Mouse (Mus musculus) C2C12 (cell line): ENCODE results near the gene Ddx51. TPM values are rescaled to one million over a fixed set of nuclear protein-coding genes. Genes with fewer than 3 reads are reported as not detected.

Source experiments
- H3K27me3 ChIP-seq: one replicate; pipeline ENCODE4 v1.6.1; 2011; ENCODE audit not compliant: control insufficient read depth, insufficient read depth, insufficient read length
- H3K36me3 ChIP-seq: one replicate; pipeline ENCODE4 v1.6.1; 2011; ENCODE audit not compliant: control insufficient read depth, insufficient read depth
- H3K4me3 ChIP-seq: one replicate; pipeline ENCODE4 v1.5.1; 2011; ENCODE audit warnings: mild to moderate bottlenecking, control low read depth; ENCODE audit not compliant: poor library complexity, insufficient read depth, severe bottlenecking
- H3K79me2 ChIP-seq: one replicate; pipeline ENCODE4 v1.6.1; 2011; ENCODE audit not compliant: control insufficient read depth, insufficient read depth
- H3K79me3 ChIP-seq: one replicate; pipeline ENCODE4 v1.6.1; 2011; ENCODE audit warnings: low read depth, control low read depth
- H3ac ChIP-seq: one replicate; pipeline ENCODE3; 2011; ENCODE audit warnings: low read depth; ENCODE audit not compliant: control insufficient read depth, insufficient read length
- CEBPB ChIP-seq: IDR thresholded peaks from one replicate; pipeline ENCODE4 v1.6.1; 2011; ENCODE audit warnings: low read depth, mild to moderate bottlenecking, control low read depth, moderate library complexity
- CTCF ChIP-seq: IDR thresholded peaks from one replicate; pipeline ENCODE4 v1.5.1; 2011; ENCODE audit not compliant: control insufficient read depth, insufficient read depth, insufficient read length
- FOSL1 ChIP-seq: IDR thresholded peaks from one replicate; pipeline ENCODE4 v1.8.0; 2011; ENCODE audit warnings: mild to moderate bottlenecking, low read length; ENCODE audit not compliant: poor library complexity, insufficient read depth, severe bottlenecking
- MAX ChIP-seq: IDR thresholded peaks from one replicate; pipeline ENCODE4 v1.6.1; 2011; ENCODE audit warnings: mild to moderate bottlenecking, control low read depth
- MYOD1 ChIP-seq: IDR thresholded peaks from one replicate; pipeline ENCODE4 v1.6.1; 2011; ENCODE audit warnings: low read depth; ENCODE audit not compliant: control insufficient read depth, insufficient read length
- MYOG ChIP-seq: IDR thresholded peaks from one replicate; pipeline ENCODE4 v1.6.1; 2011; ENCODE audit not compliant: control insufficient read depth, insufficient read length; ENCODE audit errors: extremely low read depth
- USF1 ChIP-seq: IDR thresholded peaks from one replicate; pipeline ENCODE4 v1.6.1; 2011; ENCODE audit warnings: low read depth, mild to moderate bottlenecking, control low read depth, moderate library complexity
- polyA plus RNA-seq: library from polyadenylated mRNA; unstranded; fragments of >200 nt; fragmentation: generic; extraction: Trizol; gene quantifications from one replicate; pipeline ENCODE4 v1.2.1, GENCODE M21; 2012; ENCODE audit warnings: missing spikeins

The Ddx51 gene
- polyA plus RNA-seq, 1 experiment, result 14.8 TPM

DNA sequence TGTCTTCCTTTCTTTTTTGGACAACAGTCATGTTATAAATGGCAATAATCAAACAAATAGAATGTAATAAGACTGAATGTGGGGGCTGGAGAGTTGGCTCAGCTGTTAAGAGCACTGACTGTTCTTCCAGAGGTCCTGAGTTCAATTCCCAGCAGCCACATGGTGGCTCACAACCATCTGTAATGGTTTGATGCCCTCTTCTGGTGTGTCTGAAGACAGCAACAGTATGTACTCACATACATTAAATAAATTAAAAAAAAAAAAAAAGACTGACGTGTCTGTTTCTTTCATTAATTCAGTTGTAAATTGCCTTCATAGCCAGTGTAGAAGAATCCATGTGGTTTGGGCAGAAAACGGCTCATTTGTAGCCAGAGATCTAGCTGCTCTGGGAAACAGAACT is 28.9 kb upstream of the Ddx51 start:
- Histone ChIP-seq H3K79me2 (no peaks in the 10 kb centered on the region), H3K79me3 (no peaks in the 10 kb centered on the region), H3ac (no peak overlapping the region), H3K36me3 (no peaks in the 10 kb centered on the region), H3K4me3 (no peak overlapping the region), H3K27me3 (peaks cover 23% of the 10 kb centered on the region)
- TF ChIP-seq CTCF (no peak), USF1 (no peak), MAX (no peak), CEBPB (no peak), MYOD1 (no peak), FOSL1 (no peak), MYOG (no peak)

GRCm38 (mm10) chr5:110627351-110627750 is 25.9 kb upstream of the Ddx51 start:
- Histone ChIP-seq H3ac (no peak overlapping the region), H3K27me3 (peaks cover 10% of the 10 kb centered on the region), H3K79me3 (no peaks in the 10 kb centered on the region), H3K4me3 (no peak overlapping the region), H3K79me2 (no peaks in the 10 kb centered on the region), H3K36me3 (no peaks in the 10 kb centered on the region)
- TF ChIP-seq USF1 (no peak), CEBPB (no peak), FOSL1 (no peak), MYOD1 (no peak), CTCF (no peak), MYOG (no peak), MAX (no peak)

DNA sequence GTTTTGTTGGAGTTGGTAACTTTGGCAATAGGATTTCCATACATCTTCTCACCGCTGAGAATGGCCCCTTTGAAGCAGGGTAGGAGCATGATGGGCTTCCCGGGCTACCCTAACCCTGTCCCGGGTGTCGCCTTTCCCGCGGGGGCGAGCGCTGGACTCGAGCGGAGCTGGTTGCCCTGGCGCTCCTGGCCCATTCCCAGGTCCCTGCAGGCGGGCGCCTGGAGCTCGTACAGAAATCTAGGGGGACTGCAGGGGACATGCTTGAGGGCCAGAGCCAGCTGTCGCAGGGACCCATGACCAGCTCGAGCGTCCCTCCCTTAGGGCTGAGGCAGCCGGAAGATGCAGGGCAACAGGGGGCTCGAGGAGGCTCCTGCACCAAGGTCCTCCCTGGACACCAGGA is 25.1 kb upstream of the Ddx51 start:
- TF ChIP-seq FOSL1 (no peak), CTCF (no peak), MYOD1 (no peak), CEBPB (no peak), MAX (no peak)
- Histone ChIP-seq H3ac (no peak overlapping the region), H3K79me2 (no peaks in the 10 kb centered on the region), H3K4me3 (no peak overlapping the region), H3K79me3 (no peaks in the 10 kb centered on the region), H3K36me3 (no peaks in the 10 kb centered on the region), H3K27me3 (peaks cover 10% of the 10 kb centered on the region)

DNA sequence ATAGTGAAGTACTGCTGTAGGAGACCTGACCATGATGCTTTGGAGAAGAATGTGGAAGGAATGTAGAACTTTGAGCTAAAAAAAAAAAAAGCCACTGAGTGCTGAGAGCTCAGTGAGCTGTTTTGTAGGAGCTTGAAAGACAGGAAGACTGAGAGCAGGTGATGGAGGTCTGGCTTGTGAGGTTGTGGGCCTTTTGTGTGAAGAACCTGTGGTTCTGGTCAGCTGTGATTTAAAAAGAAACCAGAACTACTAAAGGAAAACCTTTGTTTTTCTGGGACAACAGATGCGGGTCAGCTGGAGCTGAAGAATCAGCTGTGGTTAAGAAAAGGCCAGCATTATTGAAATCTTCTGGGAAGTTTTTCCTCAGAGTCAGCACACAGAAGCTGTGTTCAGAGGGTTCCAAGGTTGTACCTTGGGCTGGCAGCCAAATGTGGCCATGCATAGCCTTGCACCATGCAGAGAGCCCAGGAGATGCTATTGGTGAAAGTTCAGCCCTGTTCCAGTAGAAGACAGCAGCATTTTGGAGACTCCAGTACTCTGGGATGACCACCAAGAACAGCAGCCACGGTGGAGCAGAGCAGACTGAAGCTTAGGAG is 23.6 kb upstream of the Ddx51 start:
- no peaks in the 10 kb centered on the region for H3K79me3 ChIP-seq
- peaks cover 10% of the 10 kb centered on the region for H3K27me3 ChIP-seq
- TF ChIP-seq MYOD1 (no peak), USF1 (no peak), MAX (no peak), CEBPB (no peak), CTCF (no peak), FOSL1 (no peak), MYOG (no peak)
- no peaks in the 10 kb centered on the region for H3K36me3 ChIP-seq
- no peaks in the 10 kb centered on the region for H3K79me2 ChIP-seq
- no peak overlapping the region for H3K4me3 ChIP-seq
- no peak overlapping the region for H3ac ChIP-seq

- TF ChIP-seq FOSL1 (no peak), MAX (no peak), CTCF (no peak), CEBPB (no peak), MYOD1 (no peak), USF1 (no peak), MYOG (no peak)
Observed at GRCm38 (mm10) chr5:110635951-110636707, 17.1 kb upstream of the Ddx51 start.

More at GRCm38 (mm10) chr5:110635951-110636707, 17.1 kb upstream of the Ddx51 start:
- Histone ChIP-seq H3K36me3 (no peaks in the 10 kb centered on the region), H3K4me3 (no peak overlapping the region), H3K79me2 (no peaks in the 10 kb centered on the region), H3K79me3 (no peaks in the 10 kb centered on the region), H3K27me3 (no peaks in the 10 kb centered on the region), H3ac (no peak overlapping the region)
